Mouse (Mus musculus): ENCODE measurements around the gene Ccdc136. TPM values are rescaled to one million over a fixed set of nuclear protein-coding genes. Genes with fewer than 3 reads are reported as not detected.
"Not testable (repeated sequence)": the region's sequence is repeated elsewhere in the genome, so short reads cannot be mapped to it uniquely, and the experiment has no call there.

The Ccdc136 gene
- polyA plus RNA-seq (2016; fragmentation: Nextera tagmentation; extraction: Ambion mirVana), result 31.8 and 40.1 TPM in 2 replicates

GRCm38 (mm10) chr6:29395910-29396713 lies at the start of gene Ccdc136:
Gene Ccdc136, plus strand, starts transcription at chr6:29396309.
- peaks cover 20% of the 10 kb centered on the region for H3K36me3 ChIP-seq
- peak within 1 kb of the TSS; percentile 77 for H3K9ac ChIP-seq (replicated peaks)
- ATAC-seq (ENCODE audit: insufficient number of reproducible peaks, insufficient read depth, low FRiP score, low TSS enrichment, low read depth), result peak; percentile 92
- H3K27ac ChIP-seq, result peak within 1 kb of the TSS; percentile 74
- H3K4me1 ChIP-seq (replicated peaks), result peaks cover 20% of the 10 kb centered on the region
- peak within 1 kb of the TSS; percentile 75 for H3K4me3 ChIP-seq (replicated peaks)
- H3K9me3 ChIP-seq, result no peaks in the 10 kb centered on the region
- under 1% methylated on average over 46 of the region's 49 CpGs for WGBS
- H3K4me2 ChIP-seq, result peak within 1 kb of the TSS; percentile 88
- peaks cover 16% of the 10 kb centered on the region for H3K27me3 ChIP-seq

- not testable (repeated sequence) for ATAC-seq (ENCODE audit: insufficient number of reproducible peaks, insufficient read depth, low FRiP score, low TSS enrichment, low read depth); H3K4me1 ChIP-seq (replicated peaks); H3K27ac ChIP-seq; H3K4me2 ChIP-seq; H3K9me3 ChIP-seq; H3K36me3 ChIP-seq; H3K4me3 ChIP-seq (replicated peaks); H3K9ac ChIP-seq (replicated peaks); H3K27me3 ChIP-seq
- WGBS, result 97% methylated on average over 2 of the region's 2 CpGs
These were observed 49.6 kb upstream of the Ccdc136 start for GRCm38 (mm10) chr6:29346512-29346911.

GRCm38 (mm10) chr6:29347189-29347588 lies 48.9 kb upstream of the Ccdc136 start:
- H3K9me3 ChIP-seq, result no peaks in the 10 kb centered on the region
- H3K36me3 ChIP-seq, result no peaks in the 10 kb centered on the region
- peak overlapping the region; percentile 85 for H3K9ac ChIP-seq (replicated peaks)
- ATAC-seq (ENCODE audit: insufficient number of reproducible peaks, insufficient read depth, low FRiP score, low TSS enrichment, low read depth), result no peak
- H3K27me3 ChIP-seq, result no peaks in the 10 kb centered on the region
- peak overlapping the region; percentile 67 for H3K4me2 ChIP-seq
- peaks cover 5% of the 10 kb centered on the region; the same call in 1 of the 2 replicates for H3K4me1 ChIP-seq (replicated peaks)
- peak overlapping the region; percentile 90 for H3K27ac ChIP-seq
- WGBS, result 36% methylated on average over 7 of the region's 7 CpGs
- H3K4me3 ChIP-seq (replicated peaks), result peak overlapping the region; percentile 78

GRCm38 (mm10) chr6:29347665-29348370 lies 48.3 kb upstream of the Ccdc136 start, which contains the start of gene Calu:
Gene Calu, plus strand, starts transcription at chr6:29348069.
- Histone ChIP-seq H3K36me3 (no peaks in the 10 kb centered on the region), H3K4me1 (replicated peaks) (peaks cover 5% of the 10 kb centered on the region; the same call in 1 of the 2 replicates), H3K9ac (replicated peaks) (peak within 1 kb of the TSS; percentile 85), H3K4me3 (replicated peaks) (peak within 1 kb of the TSS; percentile 78), H3K4me2 (peak within 1 kb of the TSS; percentile 67), H3K27me3 (no peaks in the 10 kb centered on the region), H3K27ac (peak within 1 kb of the TSS; percentile 90), H3K9me3 (no peaks in the 10 kb centered on the region)
- under 1% methylated on average over 55 of the region's 55 CpGs for WGBS
- ATAC-seq (ENCODE audit: insufficient number of reproducible peaks, insufficient read depth, low FRiP score, low TSS enrichment, low read depth), result peak; percentile 99

GRCm38 (mm10) chr6:29348371-29348724 lies 47.8 kb upstream of the Ccdc136 start:
- peak overlapping the region; percentile 90 for H3K27ac ChIP-seq
- ATAC-seq (ENCODE audit: insufficient number of reproducible peaks, insufficient read depth, low FRiP score, low TSS enrichment, low read depth), result 0 out of 2 replicates have a peak, but pooled peaks have one; percentile 9
- no peaks in the 10 kb centered on the region for H3K27me3 ChIP-seq
- H3K4me1 ChIP-seq (replicated peaks), result peaks cover 5% of the 10 kb centered on the region; the same call in 1 of the 2 replicates
- H3K9ac ChIP-seq (replicated peaks), result peak overlapping the region; percentile 85
- under 1% methylated on average over 15 of the region's 15 CpGs for whole genome bisulfite sequencing
- no peaks in the 10 kb centered on the region for H3K36me3 ChIP-seq
- H3K9me3 ChIP-seq, result no peaks in the 10 kb centered on the region
- H3K4me2 ChIP-seq, result peak overlapping the region; percentile 60
- peak overlapping the region; percentile 78 for H3K4me3 ChIP-seq (replicated peaks)

- Histone ChIP-seq H3K36me3 (peaks cover 10% of the 10 kb centered on the region), H3K9me3 (no peaks in the 10 kb centered on the region), H3K9ac (replicated peaks) (no peak overlapping the region), H3K4me3 (replicated peaks) (no peak overlapping the region), H3K4me1 (replicated peaks) (peaks cover 5% of the 10 kb centered on the region; the same call in 1 of the 2 replicates), H3K27ac (no peak overlapping the region), H3K27me3 (no peaks in the 10 kb centered on the region), H3K4me2 (no peak overlapping the region)
- no peak for ATAC-seq (ENCODE audit: insufficient number of reproducible peaks, insufficient read depth, low FRiP score, low TSS enrichment, low read depth)
These were observed 44.5 kb upstream of the Ccdc136 start for GRCm38 (mm10) chr6:29351613-29352012.

GRCm38 (mm10) chr6:29352816-29353215 lies 43.3 kb upstream of the Ccdc136 start:
- Histone ChIP-seq H3K9ac (replicated peaks) (no peak overlapping the region), H3K4me1 (replicated peaks) (peaks cover 5% of the 10 kb centered on the region; the same call in 1 of the 2 replicates), H3K4me2 (no peak overlapping the region), H3K27me3 (no peaks in the 10 kb centered on the region), H3K27ac (no peak overlapping the region), H3K9me3 (no peaks in the 10 kb centered on the region), H3K36me3 (peaks cover 22% of the 10 kb centered on the region), H3K4me3 (replicated peaks) (no peak overlapping the region)
- ATAC-seq (ENCODE audit: insufficient number of reproducible peaks, insufficient read depth, low FRiP score, low TSS enrichment, low read depth), result no peak
- 72% methylated on average over 5 of the region's 5 CpGs for WGBS

GRCm38 (mm10) chr6:29359386-29359785 lies 36.7 kb upstream of the Ccdc136 start:
- H3K4me3 ChIP-seq (replicated peaks), result no peak overlapping the region
- WGBS, result 93% methylated on average over 3 of the region's 3 CpGs
- H3K36me3 ChIP-seq, result peaks cover 63% of the 10 kb centered on the region
- no peaks in the 10 kb centered on the region for H3K27me3 ChIP-seq
- no peak overlapping the region for H3K9ac ChIP-seq (replicated peaks)
- H3K9me3 ChIP-seq, result no peaks in the 10 kb centered on the region
- H3K4me1 ChIP-seq (replicated peaks), result peaks cover 8% of the 10 kb centered on the region
- no peak overlapping the region for H3K4me2 ChIP-seq
- H3K27ac ChIP-seq, result no peak overlapping the region
- no peak for ATAC-seq (ENCODE audit: insufficient number of reproducible peaks, insufficient read depth, low FRiP score, low TSS enrichment, low read depth)

- Histone ChIP-seq H3K9me3 (no peaks in the 10 kb centered on the region), H3K27ac (no peak overlapping the region), H3K27me3 (no peaks in the 10 kb centered on the region), H3K9ac (replicated peaks) (no peak overlapping the region), H3K4me1 (replicated peaks) (peaks cover 8% of the 10 kb centered on the region), H3K4me3 (replicated peaks) (no peak overlapping the region), H3K4me2 (no peak overlapping the region), H3K36me3 (peaks cover 66% of the 10 kb centered on the region)
- 91% methylated on average over 6 of the region's 6 CpGs for WGBS
- no peak for ATAC-seq (ENCODE audit: insufficient number of reproducible peaks, insufficient read depth, low FRiP score, low TSS enrichment, low read depth)
These were observed 35.9 kb upstream of the Ccdc136 start for GRCm38 (mm10) chr6:29360211-29360610.

GRCm38 (mm10) chr6:29362246-29363128 lies 33.6 kb upstream of the Ccdc136 start:
- Histone ChIP-seq H3K27me3 (no peaks in the 10 kb centered on the region), H3K4me1 (replicated peaks) (peaks cover 8% of the 10 kb centered on the region), H3K9me3 (no peaks in the 10 kb centered on the region), H3K36me3 (peaks cover 69% of the 10 kb centered on the region), H3K9ac (replicated peaks) (no peak overlapping the region), H3K4me3 (replicated peaks) (no peak overlapping the region), H3K4me2 (no peak overlapping the region), H3K27ac (no peak overlapping the region)
- peak; percentile 15; the same call in 1 of the 2 replicates for ATAC-seq (ENCODE audit: insufficient number of reproducible peaks, insufficient read depth, low FRiP score, low TSS enrichment, low read depth)
- 57% methylated on average over 7 of the region's 7 CpGs for WGBS
